Mouse (Mus musculus) liver, postnatal 0 days (tissue): ENCODE data around the gene Porcn.

Experiments
- CTCF ChIP-seq: sonication (generic); IDR thresholded peaks from 2 replicates; pipeline ENCODE4 v1.5.1; 2016; ENCODE audit warnings: antibody characterized with exemption, low read depth
- EP300 ChIP-seq: IDR thresholded peaks from 2 replicates; pipeline ENCODE4 v1.6.1; 2016; ENCODE audit warnings: antibody characterized with exemption, low read depth, mild to moderate bottlenecking

- no peak for TF ChIP-seq CTCF
- no peak for TF ChIP-seq EP300
These were observed 32.6 kb upstream of the Porcn start for GRCm38 (mm10) chrX:8238804-8239395.
